Mouse (Mus musculus) kidney, embryonic 15.5 days (tissue): ENCODE data around the gene Exoc5. TPM values are rescaled to one million over a fixed set of nuclear protein-coding genes. Genes with fewer than 3 reads are reported as not detected.

Experiments
- ATAC-seq: fragments of 200-750 bp; cut with Nextera tagmentation; replicated peaks from 2 replicates; pipeline ENCODE4 v1.8.0; 2017; ENCODE audit warnings: moderate TSS enrichment; ENCODE audit not compliant: low FRiP score
- H3K27ac ChIP-seq: fragments of 300-500 bp; sonication (generic); 2 replicates; pipeline ENCODE4 v1.5.1; 2015; ENCODE audit warnings: mild to moderate bottlenecking, inconsistent platforms
- H3K27me3 ChIP-seq: fragments of 300-500 bp; sonication (generic); 2 replicates; pipeline ENCODE4 v1.6.1; 2015; ENCODE audit warnings: inconsistent platforms
- H3K36me3 ChIP-seq: fragments of 300-500 bp; sonication (generic); 2 replicates; pipeline ENCODE4 v1.6.1; 2015; ENCODE audit warnings: inconsistent platforms
- H3K4me1 ChIP-seq: fragments of 300-500 bp; sonication (generic); 2 replicates; pipeline ENCODE4 v1.6.1; 2015; ENCODE audit warnings: inconsistent platforms
- H3K4me2 ChIP-seq: fragments of 300-500 bp; sonication (generic); 2 replicates; pipeline ENCODE4 v1.6.1; 2015; ENCODE audit warnings: moderate library complexity, mild to moderate bottlenecking, inconsistent platforms
- H3K4me3 ChIP-seq: fragments of 300-500 bp; sonication (generic); replicated peaks from 2 replicates; pipeline ENCODE4 v1.5.1; 2015; ENCODE audit warnings: mild to moderate bottlenecking, inconsistent platforms
- H3K9ac ChIP-seq: fragments of 300-500 bp; sonication (generic); 2 replicates; pipeline ENCODE4 v1.6.1; 2015; ENCODE audit warnings: mild to moderate bottlenecking, inconsistent platforms
- H3K9me3 ChIP-seq: fragments of 300-500 bp; sonication (generic); replicated peaks from 2 replicates; pipeline ENCODE4 v1.6.1; 2016; ENCODE audit warnings: inconsistent platforms
- WGBS: fragments of 180-500 bp; shearing (Covaris S2); methylation state at CpG from one replicate; pipeline ENCODE4 v1.1.7; 2015; ENCODE audit warnings: mixed read lengths; 5-methylcytosine and 5-hydroxymethylcytosine counted together
- polyA plus RNA-seq: library from polyadenylated mRNA; unstranded; fragments of >200 nt; fragmentation: Nextera tagmentation; extraction: Ambion mirVana; gene quantifications from 2 replicates; pipeline ENCODE4 v1.2.1, GENCODE M21; 2015

Exoc5 gene
- polyA plus RNA-seq, 1 experiment from 2014 or later: 42.4 TPM

- ATAC-seq: no peak
- Histone ChIP-seq H3K4me3 (no peak overlapping the region), H3K4me2 (no peak overlapping the region), H3K9ac (no peak overlapping the region), H3K27ac (no peak overlapping the region), H3K4me1 (peaks cover 7% of the 10 kb centered on the region; the same call in 1 of the 2 replicates), H3K27me3 (peaks cover 8% of the 10 kb centered on the region; the same call in 1 of the 2 replicates), H3K9me3 (no peaks in the 10 kb centered on the region), H3K36me3 (no peaks in the 10 kb centered on the region)
- WGBS: 88% methylated on average over 3 of the region's 3 CpGs
Measured at GRCm38 (mm10) chr14:48993861-48994260, 72.6 kb downstream of the Exoc5 start.

- Histone ChIP-seq H3K27me3 (peaks cover 8% of the 10 kb centered on the region; the same call in 1 of the 2 replicates), H3K9ac (no peak overlapping the region), H3K9me3 (no peaks in the 10 kb centered on the region), H3K4me1 (peaks cover 7% of the 10 kb centered on the region; the same call in 1 of the 2 replicates), H3K4me3 (no peak overlapping the region), H3K36me3 (no peaks in the 10 kb centered on the region), H3K27ac (no peak overlapping the region), H3K4me2 (no peak overlapping the region)
- WGBS: 71% methylated on average over 3 of the region's 3 CpGs
- ATAC-seq: no peak
Measured at GRCm38 (mm10) chr14:48992070-48992580, 74.3 kb downstream of the Exoc5 start.

- ATAC-seq: no peak
- Histone ChIP-seq H3K9ac (no peak overlapping the region), H3K4me2 (peak overlapping the region; percentile 50), H3K9me3 (no peaks in the 10 kb centered on the region), H3K27me3 (peaks cover 8% of the 10 kb centered on the region; the same call in 1 of the 2 replicates), H3K4me3 (peak overlapping the region; percentile 15; the same call in 1 of the 2 replicates), H3K4me1 (peaks cover 7% of the 10 kb centered on the region; the same call in 1 of the 2 replicates), H3K27ac (no peak overlapping the region), H3K36me3 (no peaks in the 10 kb centered on the region)
- 6% methylated on average over 7 of the region's 7 CpGs for WGBS
Measured at GRCm38 (mm10) chr14:48991144-48991522, 75.3 kb downstream of the Exoc5 start.

- peak; percentile 80 for ATAC-seq
- Histone ChIP-seq H3K4me3 (peak overlapping the region; percentile 15; the same call in 1 of the 2 replicates), H3K36me3 (no peaks in the 10 kb centered on the region), H3K27me3 (peaks cover 9% of the 10 kb centered on the region; the same call in 1 of the 2 replicates), H3K9ac (no peak overlapping the region), H3K27ac (no peak overlapping the region), H3K9me3 (no peaks in the 10 kb centered on the region), H3K4me1 (peaks cover 7% of the 10 kb centered on the region; the same call in 1 of the 2 replicates), H3K4me2 (peak overlapping the region; percentile 50)
- 20% methylated on average over 17 of the region's 17 CpGs for WGBS
Measured at GRCm38 (mm10) chr14:48990471-48991143, 75.8 kb downstream of the Exoc5 start.

GRCm38 (mm10) chr14:48989831-48990230 is 76.6 kb downstream of the Exoc5 start:
- peaks cover 11% of the 10 kb centered on the region; the same call in 1 of the 2 replicates for H3K27me3 ChIP-seq
- ATAC-seq: no peak
- 92% methylated on average over 8 of the region's 8 CpGs for WGBS

GRCm38 (mm10) chr14:48986231-48986630 is 80.2 kb downstream of the Exoc5 start:
- no peaks in the 10 kb centered on the region for H3K9me3 ChIP-seq
- H3K36me3 ChIP-seq: no peaks in the 10 kb centered on the region
- no peak overlapping the region for H3K27ac ChIP-seq
- no peak overlapping the region for H3K9ac ChIP-seq
- H3K4me3 ChIP-seq: no peak overlapping the region
- H3K4me1 ChIP-seq: peaks cover 7% of the 10 kb centered on the region; the same call in 1 of the 2 replicates
- ATAC-seq: no peak
- peaks cover 11% of the 10 kb centered on the region; the same call in 1 of the 2 replicates for H3K27me3 ChIP-seq
- 69% methylated on average over 8 of the region's 8 CpGs for WGBS
- no peak overlapping the region for H3K4me2 ChIP-seq

More at GRCm38 (mm10) chr14:48989831-48990230, 76.6 kb downstream of the Exoc5 start:
- Histone ChIP-seq H3K4me1 (peaks cover 7% of the 10 kb centered on the region; the same call in 1 of the 2 replicates), H3K27ac (no peak overlapping the region), H3K4me3 (no peak overlapping the region), H3K4me2 (no peak overlapping the region), H3K9ac (no peak overlapping the region), H3K9me3 (no peaks in the 10 kb centered on the region), H3K36me3 (no peaks in the 10 kb centered on the region)

GRCm38 (mm10) chr14:48985673-48986072 is 80.8 kb downstream of the Exoc5 start:
- 45% methylated on average over 10 of the region's 10 CpGs for WGBS
- H3K4me3 ChIP-seq: no peak overlapping the region
- H3K27me3 ChIP-seq: peaks cover 11% of the 10 kb centered on the region; the same call in 1 of the 2 replicates
- H3K36me3 ChIP-seq: no peaks in the 10 kb centered on the region
- no peak overlapping the region for H3K27ac ChIP-seq
- H3K9ac ChIP-seq: no peak overlapping the region
- peaks cover 3% of the 10 kb centered on the region; the same call in 1 of the 2 replicates for H3K4me1 ChIP-seq
- no peak overlapping the region for H3K4me2 ChIP-seq
- ATAC-seq: no peak
- H3K9me3 ChIP-seq: no peaks in the 10 kb centered on the region

- Histone ChIP-seq H3K9ac (no peak overlapping the region), H3K4me1 (no peaks in the 10 kb centered on the region), H3K36me3 (no peaks in the 10 kb centered on the region), H3K4me3 (no peak overlapping the region), H3K9me3 (no peaks in the 10 kb centered on the region), H3K27ac (no peak overlapping the region), H3K4me2 (no peak overlapping the region), H3K27me3 (no peaks in the 10 kb centered on the region)
- 49% methylated on average over 3 of the region's 3 CpGs for WGBS
- no peak for ATAC-seq
Measured at GRCm38 (mm10) chr14:48978971-48979388, 87.5 kb downstream of the Exoc5 start.

GRCm38 (mm10) chr14:48971546-48971945 is 94.9 kb downstream of the Exoc5 start:
- Histone ChIP-seq H3K9ac (no peak overlapping the region), H3K4me1 (no peaks in the 10 kb centered on the region), H3K4me2 (no peak overlapping the region), H3K27me3 (no peaks in the 10 kb centered on the region), H3K27ac (no peak overlapping the region), H3K4me3 (no peak overlapping the region), H3K36me3 (no peaks in the 10 kb centered on the region), H3K9me3 (no peaks in the 10 kb centered on the region)
- ATAC-seq: no peak
- 90% methylated on average over 2 of the region's 2 CpGs for WGBS

GRCm38 (mm10) chr14:48968670-48969069 is 97.8 kb downstream of the Exoc5 start:
- no peak for ATAC-seq
- no peaks in the 10 kb centered on the region for H3K36me3 ChIP-seq
- H3K27me3 ChIP-seq: no peaks in the 10 kb centered on the region
- H3K9me3 ChIP-seq: no peaks in the 10 kb centered on the region
- WGBS: 75% methylated on average over 9 of the region's 9 CpGs
- no peak overlapping the region for H3K27ac ChIP-seq
- no peak overlapping the region for H3K9ac ChIP-seq
- no peak overlapping the region for H3K4me3 ChIP-seq
- no peak overlapping the region for H3K4me2 ChIP-seq
- no peaks in the 10 kb centered on the region for H3K4me1 ChIP-seq
